Mouse (Mus musculus) hindbrain, embryonic 15.5 days (tissue): ENCODE measurements around the gene Ceacam15. TPM values are rescaled to one million over a fixed set of nuclear protein-coding genes. Genes with fewer than 3 reads are reported as not detected.
"Not testable (repeated sequence)": the region's sequence is repeated elsewhere in the genome, so short reads cannot be mapped to it uniquely, and the experiment has no call there.

Source experiments
- ATAC-seq: fragments of 200-750 bp; cut with Nextera tagmentation; 2 replicates; pipeline ENCODE4 v1.8.0; 2017; ENCODE audit warnings: low read depth, moderate number of reproducible peaks, moderate TSS enrichment; ENCODE audit not compliant: low FRiP score
- H3K27ac ChIP-seq: fragments of 300-500 bp; sonication (generic); replicated peaks from 2 replicates; pipeline ENCODE4 v1.5.1; 2015; ENCODE audit warnings: mild to moderate bottlenecking, inconsistent platforms
- H3K27me3 ChIP-seq: fragments of 300-500 bp; sonication (generic); 2 replicates; pipeline ENCODE4 v1.6.1; 2015; ENCODE audit warnings: control low read depth, inconsistent platforms
- H3K36me3 ChIP-seq: fragments of 300-500 bp; sonication (generic); 2 replicates; pipeline ENCODE4 v1.6.1; 2015; ENCODE audit warnings: control low read depth, inconsistent platforms
- H3K4me1 ChIP-seq: fragments of 300-500 bp; sonication (generic); replicated peaks from 2 replicates; pipeline ENCODE4 v1.6.1; 2015; ENCODE audit warnings: control low read depth, inconsistent platforms
- H3K4me2 ChIP-seq: fragments of 300-500 bp; sonication (generic); 2 replicates; pipeline ENCODE4 v1.6.1; 2015; ENCODE audit warnings: moderate library complexity, mild to moderate bottlenecking, inconsistent platforms
- H3K4me3 ChIP-seq: fragments of 300-500 bp; sonication (generic); 2 replicates; pipeline ENCODE4 v1.5.1; 2015; ENCODE audit warnings: mild to moderate bottlenecking, inconsistent platforms
- H3K9ac ChIP-seq: fragments of 300-500 bp; sonication (generic); 2 replicates; pipeline ENCODE4 v1.6.1; 2015; ENCODE audit warnings: inconsistent platforms
- H3K9me3 ChIP-seq: fragments of 300-500 bp; sonication (generic); 2 replicates; pipeline ENCODE4 v1.6.1; 2016; ENCODE audit warnings: control low read depth, inconsistent platforms
- WGBS: fragments of 180-500 bp; shearing (Covaris S2); methylation state at CpG from one replicate; pipeline ENCODE4 v1.1.7; 2015; 5-methylcytosine and 5-hydroxymethylcytosine counted together
- polyA plus RNA-seq: library from polyadenylated mRNA; unstranded; fragments of >200 nt; fragmentation: Nextera tagmentation; extraction: Ambion mirVana; gene quantifications from 2 replicates; pipeline ENCODE4 v1.2.1, GENCODE M21; 2015

Gene Ceacam15
- polyA plus RNA-seq = not detected in 2 replicates

DNA sequence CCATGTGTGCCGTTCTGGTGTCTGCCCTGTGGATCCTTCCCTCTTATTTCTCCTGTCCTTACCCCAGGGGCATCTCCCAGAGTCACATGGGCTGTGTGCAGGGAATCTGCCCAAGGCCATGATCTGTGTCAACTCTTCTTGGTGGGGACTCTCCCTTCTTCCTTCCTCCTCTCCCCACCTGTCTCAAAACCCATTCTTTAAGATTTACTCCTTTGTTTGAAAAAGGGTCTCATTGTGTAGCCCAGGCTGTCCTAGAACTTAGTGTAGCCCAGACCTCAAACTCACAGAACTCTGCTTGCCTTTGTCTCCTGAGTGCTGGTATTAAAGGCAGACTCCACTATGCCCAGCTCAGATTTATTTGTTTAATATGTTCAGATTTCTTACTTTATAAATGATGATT, at the start of gene Ceacam15:
Gene Ceacam15 (minus strand): TSS at position 101 of the 400 bp plus-strand sequence.
- H3K27ac ChIP-seq = no peak within 1 kb of the TSS
- H3K27me3 ChIP-seq = no peaks in the 10 kb centered on the region
- H3K9me3 ChIP-seq = no peaks in the 10 kb centered on the region
- WGBS = 60% methylated on average over 1 of the region's 1 CpGs
- H3K4me3 ChIP-seq = no peak within 1 kb of the TSS
- H3K4me2 ChIP-seq = no peak within 1 kb of the TSS
- no peaks in the 10 kb centered on the region for H3K36me3 ChIP-seq
- H3K9ac ChIP-seq = no peak within 1 kb of the TSS
- no peak for ATAC-seq
- H3K4me1 ChIP-seq = no peaks in the 10 kb centered on the region

DNA sequence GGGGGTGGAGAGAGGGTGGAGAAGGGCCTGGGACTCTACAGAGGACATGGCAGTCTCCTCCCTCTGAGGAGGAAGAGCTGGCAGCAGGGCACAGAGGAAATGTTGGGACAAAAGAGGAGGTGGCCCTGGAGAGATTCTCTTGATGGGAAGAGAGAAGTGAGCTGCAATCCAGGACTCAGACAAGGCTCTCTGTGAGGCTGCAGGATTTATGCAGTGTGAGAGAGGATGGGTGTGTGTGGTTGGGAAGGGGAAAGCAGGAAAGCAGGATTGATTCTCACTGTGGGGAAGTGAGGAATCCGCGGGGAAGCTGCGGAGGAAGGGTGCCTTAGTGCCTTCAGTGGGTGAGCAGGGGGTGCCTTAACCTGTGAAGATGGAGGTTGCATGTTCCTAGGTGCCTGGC, 47.0 kb upstream of the Ceacam15 start:
- H3K9ac ChIP-seq, H3K4me2 ChIP-seq, H3K9me3 ChIP-seq, H3K4me3 ChIP-seq, H3K27me3 ChIP-seq, ATAC-seq, H3K4me1 ChIP-seq, H3K36me3 ChIP-seq, H3K27ac ChIP-seq: not testable (repeated sequence)
- 79% methylated on average over 3 of the region's 3 CpGs for WGBS

DNA sequence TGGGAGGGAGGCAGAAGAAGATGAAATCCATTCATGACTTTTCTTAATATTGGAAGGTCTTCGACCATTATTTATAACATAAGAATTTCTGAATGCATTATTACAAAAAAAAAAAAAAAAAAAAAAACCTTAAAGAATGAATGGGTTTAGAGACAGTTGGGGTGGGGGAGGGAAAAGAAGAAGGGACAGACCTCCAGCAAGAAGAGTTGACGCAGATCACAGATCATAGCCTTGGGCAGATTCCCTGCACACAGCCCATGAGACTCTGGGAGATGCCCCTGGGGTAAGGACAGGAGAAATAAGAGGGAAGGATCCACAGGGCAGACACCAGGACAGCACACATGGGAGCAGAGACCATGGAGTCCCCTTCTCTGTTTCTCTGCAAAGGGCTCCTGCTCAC, 46.1 kb upstream of the Ceacam15 start, which contains the start of gene Ceacam9:
Gene Ceacam9 (plus strand): TSS at position 301 of the 400 bp plus-strand sequence.
- WGBS = 93% methylated on average over 2 of the region's 2 CpGs

DNA sequence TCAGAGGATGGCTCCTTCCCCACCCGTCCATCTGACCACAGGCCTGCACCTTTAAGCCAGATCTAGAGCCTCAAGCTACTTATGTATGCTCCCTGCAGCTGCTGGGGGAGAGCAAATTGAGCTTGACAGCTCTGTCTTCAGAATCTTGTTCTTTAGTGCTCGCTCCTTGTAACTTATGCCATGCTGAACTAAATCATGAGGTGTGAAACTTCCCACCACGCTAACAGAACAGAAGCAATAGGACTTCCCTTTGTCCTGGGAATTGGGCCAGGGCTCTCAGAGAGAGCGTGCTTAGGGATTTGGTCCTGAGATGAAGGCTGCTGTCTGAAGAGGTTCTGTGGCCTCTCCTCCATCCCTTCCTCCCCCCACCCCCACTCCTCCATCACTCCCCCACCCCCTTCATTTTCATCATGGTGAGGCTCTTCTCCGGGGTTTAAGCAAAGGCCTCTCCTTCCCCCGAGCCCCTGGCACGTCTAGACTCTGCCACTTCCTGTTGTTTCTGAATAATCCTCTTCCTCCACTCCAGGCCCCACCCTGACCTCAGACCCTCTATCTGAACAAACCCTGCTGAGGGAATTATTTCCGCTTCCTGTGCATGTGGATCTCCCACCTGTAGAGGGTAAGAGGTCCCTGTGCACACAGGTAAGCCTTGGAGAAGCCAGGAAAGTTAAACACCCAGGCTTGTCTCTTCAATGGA, 41.1 kb upstream of the Ceacam15 start:
- H3K4me1 ChIP-seq, H3K27ac ChIP-seq, H3K4me3 ChIP-seq, H3K36me3 ChIP-seq, H3K4me2 ChIP-seq, H3K9ac ChIP-seq, H3K27me3 ChIP-seq, ATAC-seq, H3K9me3 ChIP-seq: not testable (repeated sequence)
- 48% methylated on average over 8 of the region's 8 CpGs for WGBS

More for the DNA sequence above, 46.1 kb upstream of the Ceacam15 start, which contains the start of gene Ceacam9:
- ATAC-seq = no peak
- Histone ChIP-seq H3K4me2 (no peak within 1 kb of the TSS), H3K9me3 (no peaks in the 10 kb centered on the region), H3K9ac (no peak within 1 kb of the TSS), H3K27ac (no peak within 1 kb of the TSS), H3K36me3 (no peaks in the 10 kb centered on the region), H3K27me3 (no peaks in the 10 kb centered on the region), H3K4me3 (no peak within 1 kb of the TSS), H3K4me1 (no peaks in the 10 kb centered on the region)

DNA sequence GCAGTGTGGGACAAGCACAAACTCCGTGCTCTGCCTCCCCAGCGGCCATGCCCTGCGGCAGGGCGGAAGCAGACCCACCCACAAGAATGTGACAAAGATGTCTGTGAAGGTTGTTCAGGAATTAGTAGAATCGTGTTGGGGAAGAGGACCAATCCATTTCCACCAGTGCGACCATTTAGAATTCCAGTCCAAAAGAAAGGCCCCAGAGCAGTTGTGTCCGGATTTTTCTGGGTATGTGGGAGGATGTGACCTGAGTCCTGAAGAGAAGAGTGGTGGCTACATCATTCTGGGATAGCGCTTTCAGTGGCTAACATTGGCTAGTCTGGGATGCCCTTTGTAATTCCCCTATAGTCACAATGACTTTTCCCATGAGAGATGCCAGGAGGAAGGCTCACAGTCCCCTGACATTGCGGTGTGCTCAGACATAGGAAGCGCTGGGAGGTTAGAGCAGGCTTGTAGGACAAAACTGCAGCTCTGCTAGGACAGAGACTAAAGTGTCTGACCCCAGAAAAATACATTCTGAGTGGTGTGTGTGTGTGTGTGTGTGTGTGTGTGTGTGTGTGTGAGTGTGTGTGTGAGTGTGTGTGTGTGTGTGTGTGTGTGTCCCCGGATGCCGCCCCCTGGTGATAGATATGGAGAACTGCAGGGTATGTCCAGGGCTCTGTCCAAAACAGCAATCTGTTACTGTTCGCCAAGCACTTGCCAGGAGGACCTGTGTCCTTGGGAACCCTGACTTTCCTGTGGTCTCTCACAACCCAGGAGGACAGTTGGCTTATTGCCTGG, 37.3 kb upstream of the Ceacam15 start:
- Histone ChIP-seq H3K9me3 (no peaks in the 10 kb centered on the region), H3K4me1 (no peaks in the 10 kb centered on the region), H3K27me3 (no peaks in the 10 kb centered on the region), H3K36me3 (no peaks in the 10 kb centered on the region), H3K9ac (no peak overlapping the region), H3K4me2 (no peak overlapping the region), H3K4me3 (no peak overlapping the region), H3K27ac (no peak overlapping the region)
- no peak for ATAC-seq
- WGBS = 77% methylated on average over 13 of the region's 13 CpGs

DNA sequence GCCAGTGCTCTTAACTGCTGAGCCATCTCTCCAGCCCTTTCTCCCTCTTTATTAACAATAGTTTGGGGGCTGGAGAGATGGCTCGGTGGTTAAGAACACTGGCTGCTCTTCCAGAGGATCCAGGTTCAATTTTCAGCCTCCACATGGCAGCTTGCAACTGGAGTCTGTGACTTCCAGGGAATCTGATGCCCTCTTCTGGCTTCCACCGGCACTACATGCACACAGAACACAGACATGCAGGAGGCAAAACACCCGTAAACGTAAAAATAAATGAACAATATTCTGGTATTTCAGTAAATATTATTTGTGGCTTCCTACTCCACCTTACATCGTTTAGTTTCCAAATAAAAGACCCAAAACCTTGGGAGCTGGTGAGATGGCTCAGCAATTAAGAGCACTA, 35.1 kb upstream of the Ceacam15 start:
- H3K4me1 ChIP-seq = no peaks in the 10 kb centered on the region
- H3K9ac ChIP-seq = no peak overlapping the region
- H3K9me3 ChIP-seq = no peaks in the 10 kb centered on the region
- no peak overlapping the region for H3K27ac ChIP-seq
- no peaks in the 10 kb centered on the region for H3K27me3 ChIP-seq
- H3K36me3 ChIP-seq = no peaks in the 10 kb centered on the region
- ATAC-seq = no peak
- H3K4me2 ChIP-seq = no peak overlapping the region
- 73% methylated on average over 5 of the region's 5 CpGs for WGBS
- H3K4me3 ChIP-seq = no peak overlapping the region

DNA sequence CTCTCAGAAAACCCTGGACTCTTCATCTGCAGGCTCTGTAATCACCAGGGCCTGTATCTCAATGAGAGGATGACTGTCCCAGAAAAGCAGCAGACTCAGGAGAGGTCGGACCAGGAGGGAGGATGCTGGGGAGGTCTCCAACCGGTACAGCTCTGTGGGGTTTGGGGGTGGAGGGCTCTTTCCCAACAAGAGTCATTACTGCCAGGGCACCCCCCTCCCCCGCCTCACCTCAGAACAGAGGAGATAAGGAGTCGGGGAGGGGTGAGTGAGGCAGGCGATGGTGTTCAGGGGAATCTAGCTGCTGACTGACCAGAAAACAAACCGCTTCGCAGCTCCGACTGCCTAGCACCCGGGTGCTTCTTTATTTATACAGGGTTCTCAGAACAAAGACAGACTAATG, 32.7 kb upstream of the Ceacam15 start:
- Histone ChIP-seq H3K4me3 (no peak overlapping the region), H3K36me3 (no peaks in the 10 kb centered on the region), H3K9me3 (no peaks in the 10 kb centered on the region), H3K4me1 (no peaks in the 10 kb centered on the region), H3K27me3 (no peaks in the 10 kb centered on the region), H3K27ac (no peak overlapping the region), H3K4me2 (no peak overlapping the region), H3K9ac (no peak overlapping the region)
- no peak for ATAC-seq
- 33% methylated on average over 9 of the region's 9 CpGs for WGBS

DNA sequence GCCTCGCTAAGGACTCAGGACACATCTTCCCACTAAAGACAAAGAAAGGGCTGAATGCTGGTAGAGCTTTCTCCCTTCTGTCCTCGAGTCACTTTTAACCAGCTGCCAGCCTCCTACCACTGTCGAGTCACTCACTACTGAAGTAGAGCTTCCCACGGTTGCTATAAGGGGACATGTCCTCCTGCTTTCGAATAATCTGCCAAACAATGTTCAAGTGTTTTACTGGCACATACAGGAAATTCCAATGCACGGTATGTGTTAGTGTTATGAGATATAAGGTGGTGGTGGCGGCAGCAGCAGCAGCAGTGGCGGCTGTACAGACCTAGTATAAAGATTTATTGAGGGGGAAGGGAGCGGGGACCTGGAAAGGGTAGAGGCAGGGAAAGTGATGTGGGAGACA, 30.9 kb upstream of the Ceacam15 start:
- no peak for ATAC-seq
- no peak overlapping the region for H3K9ac ChIP-seq
- no peaks in the 10 kb centered on the region for H3K9me3 ChIP-seq
- H3K4me3 ChIP-seq = no peak overlapping the region
- H3K4me1 ChIP-seq = no peaks in the 10 kb centered on the region
- H3K27ac ChIP-seq = no peak overlapping the region
- no peaks in the 10 kb centered on the region for H3K36me3 ChIP-seq
- H3K27me3 ChIP-seq = no peaks in the 10 kb centered on the region
- H3K4me2 ChIP-seq = no peak overlapping the region
- WGBS = 72% methylated on average over 9 of the region's 9 CpGs

DNA sequence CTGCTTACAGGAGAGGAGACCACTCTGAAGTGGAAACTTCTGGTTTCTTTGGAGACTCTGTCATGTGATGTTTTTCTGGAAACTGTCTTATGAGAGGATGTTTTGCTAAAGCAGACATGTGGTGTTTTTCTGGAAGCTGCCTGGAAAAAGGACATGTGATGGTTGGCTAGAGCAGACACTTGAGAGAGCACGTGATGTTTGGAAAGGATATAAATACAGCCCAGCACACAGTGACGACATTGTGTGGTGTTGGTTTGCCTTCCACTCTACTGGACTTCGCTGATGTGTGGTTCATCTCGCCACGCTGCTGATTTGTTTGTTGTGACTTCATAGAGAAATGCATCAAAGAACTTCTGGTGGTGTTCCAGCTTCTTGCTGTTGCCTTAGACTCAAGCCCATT, 25.1 kb upstream of the Ceacam15 start:
- Histone ChIP-seq H3K4me1 (no peaks in the 10 kb centered on the region), H3K27ac (no peak overlapping the region), H3K27me3 (no peaks in the 10 kb centered on the region), H3K4me2 (no peak overlapping the region), H3K4me3 (no peak overlapping the region), H3K9ac (no peak overlapping the region), H3K9me3 (no peaks in the 10 kb centered on the region), H3K36me3 (no peaks in the 10 kb centered on the region)
- WGBS = 82% methylated on average over 5 of the region's 5 CpGs
- ATAC-seq = no peak

DNA sequence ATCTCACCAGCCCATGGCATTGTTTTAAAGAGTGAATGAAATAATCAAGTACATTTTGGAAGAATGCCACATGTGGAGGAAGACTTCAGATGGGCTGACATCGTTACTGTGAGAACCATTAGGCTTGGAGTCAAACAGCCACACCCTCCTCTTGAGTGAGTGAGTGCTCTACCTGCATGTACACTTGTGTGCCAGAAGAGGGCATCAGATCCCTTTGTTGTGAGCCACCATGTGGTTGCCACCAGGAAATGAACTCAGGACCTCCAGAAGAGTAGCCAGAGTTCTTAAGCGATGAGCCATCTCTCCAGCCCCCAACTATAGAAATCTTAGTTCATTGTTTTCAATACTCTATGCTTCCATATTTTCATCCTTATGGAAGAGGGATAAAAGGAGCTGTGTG, 23.5 kb upstream of the Ceacam15 start:
- no peak overlapping the region for H3K4me2 ChIP-seq
- H3K9me3 ChIP-seq = no peaks in the 10 kb centered on the region
- ATAC-seq = no peak
- no peak overlapping the region for H3K4me3 ChIP-seq
- no peaks in the 10 kb centered on the region for H3K4me1 ChIP-seq
- WGBS = 65% methylated on average over 2 of the region's 2 CpGs
- no peaks in the 10 kb centered on the region for H3K27me3 ChIP-seq
- no peaks in the 10 kb centered on the region for H3K36me3 ChIP-seq
- no peak overlapping the region for H3K27ac ChIP-seq
- no peak overlapping the region for H3K9ac ChIP-seq

DNA sequence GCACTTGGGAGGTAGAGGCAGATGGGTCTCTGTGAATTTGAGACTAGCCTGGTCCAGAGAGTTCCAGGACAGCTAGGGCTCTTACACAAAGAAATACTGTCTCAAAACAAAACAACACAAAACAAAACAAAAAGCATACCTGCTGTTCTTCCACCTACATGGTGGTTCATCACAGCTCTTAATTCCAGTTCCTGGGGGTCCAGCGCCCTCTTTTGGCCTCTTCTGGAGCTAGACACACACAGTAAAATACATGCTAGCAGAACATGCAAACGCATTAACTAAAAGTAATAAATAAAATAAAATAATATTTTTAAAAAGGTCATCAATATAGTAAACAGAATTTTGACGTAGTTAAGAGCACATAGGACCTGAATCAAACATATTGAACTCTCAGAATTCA, 19.5 kb upstream of the Ceacam15 start:
- Histone ChIP-seq H3K4me2 (no peak overlapping the region), H3K27ac (no peak overlapping the region), H3K4me3 (no peak overlapping the region), H3K27me3 (no peaks in the 10 kb centered on the region), H3K9me3 (no peaks in the 10 kb centered on the region), H3K36me3 (no peaks in the 10 kb centered on the region), H3K9ac (no peak overlapping the region), H3K4me1 (no peaks in the 10 kb centered on the region)
- 38% methylated on average over 3 of the region's 3 CpGs for WGBS
- no peak for ATAC-seq

DNA sequence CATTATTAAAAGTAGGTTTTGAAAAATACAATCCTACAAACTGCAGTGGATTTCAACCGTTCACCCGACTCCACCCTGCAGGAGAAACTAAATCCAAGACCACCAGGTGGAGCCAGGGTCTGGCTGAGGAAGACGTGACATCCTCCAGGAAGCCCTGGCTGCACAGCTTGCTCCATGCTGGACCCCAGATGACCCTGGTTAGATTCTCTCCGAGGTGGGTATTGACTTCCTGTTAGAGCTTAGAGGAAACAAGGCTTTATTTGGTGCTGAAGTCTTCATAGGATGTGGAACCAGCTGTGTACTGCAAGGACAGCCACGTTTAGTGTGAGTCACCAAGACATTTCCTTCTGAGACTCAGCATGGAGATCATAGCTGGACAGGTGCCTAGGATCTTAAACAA, 13.7 kb upstream of the Ceacam15 start:
- H3K9me3 ChIP-seq = 0 out of 2 replicates have a peak, but pooled peaks cover 7% of the 10 kb centered on the region
- no peaks in the 10 kb centered on the region for H3K36me3 ChIP-seq
- ATAC-seq = no peak
- H3K4me2 ChIP-seq = no peak overlapping the region
- no peaks in the 10 kb centered on the region for H3K27me3 ChIP-seq
- no peak overlapping the region for H3K27ac ChIP-seq
- no peaks in the 10 kb centered on the region for H3K4me1 ChIP-seq
- no peak overlapping the region for H3K9ac ChIP-seq
- 77% methylated on average over 5 of the region's 5 CpGs for WGBS
- H3K4me3 ChIP-seq = no peak overlapping the region
